Mouse (Mus musculus) liver, postnatal 0 days (tissue): ENCODE data around the gene Trpm3. TPM values are rescaled to one million over a fixed set of nuclear protein-coding genes. Genes with fewer than 3 reads are reported as not detected.

Experiments
- ATAC-seq: fragments of 200-750 bp; cut with Nextera tagmentation; 2 replicates; pipeline ENCODE4 v1.8.0; 2017; ENCODE audit warnings: mild to moderate bottlenecking, moderate library complexity
- DNase-seq: peaks from one replicate; pipeline ENCODE4 v3.0.0-alpha.2; 2016
- H3K27ac ChIP-seq: fragments of 300-500 bp; sonication (generic); 2 replicates; pipeline ENCODE4 v1.5.1; 2014; ENCODE audit warnings: antibody characterized with exemption, moderate library complexity, mild to moderate bottlenecking, low read depth
- H3K27me3 ChIP-seq: fragments of 300-500 bp; sonication (generic); 2 replicates; pipeline ENCODE4 v1.6.1; 2014; ENCODE audit warnings: low read length, control low read depth, mixed read lengths; ENCODE audit not compliant: insufficient read depth
- H3K36me3 ChIP-seq: fragments of 300-500 bp; sonication (generic); replicated peaks from 2 replicates; pipeline ENCODE4 v1.6.1; 2014; ENCODE audit warnings: mild to moderate bottlenecking, control low read depth, low read length, moderate library complexity, mixed read lengths; ENCODE audit not compliant: insufficient read depth
- H3K4me1 ChIP-seq: fragments of 300-500 bp; sonication (generic); 2 replicates; pipeline ENCODE4 v1.6.1; 2014; ENCODE audit warnings: antibody characterized with exemption, mild to moderate bottlenecking, control low read depth; ENCODE audit not compliant: insufficient read depth
- H3K4me2 ChIP-seq: fragments of 300-500 bp; sonication (generic); 2 replicates; pipeline ENCODE4 v1.6.1; 2014; ENCODE audit warnings: low read depth, mild to moderate bottlenecking, low read length, moderate library complexity, mixed read lengths
- H3K4me3 ChIP-seq: fragments of 300-500 bp; sonication (generic); 2 replicates; pipeline ENCODE4 v1.5.1; 2014; ENCODE audit warnings: low read depth, low read length
- H3K9ac ChIP-seq: fragments of 300-500 bp; sonication (generic); replicated peaks from 2 replicates; pipeline ENCODE4 v1.6.1; 2014; ENCODE audit warnings: mild to moderate bottlenecking, moderate library complexity
- H3K9me3 ChIP-seq: fragments of 300-500 bp; sonication (generic); 2 replicates; pipeline ENCODE4 v1.6.1; 2016; ENCODE audit warnings: mild to moderate bottlenecking, control low read depth, low read length, mixed read lengths
- CTCF ChIP-seq: sonication (generic); IDR thresholded peaks from 2 replicates; pipeline ENCODE4 v1.5.1; 2016; ENCODE audit warnings: antibody characterized with exemption, low read depth
- EP300 ChIP-seq: IDR thresholded peaks from 2 replicates; pipeline ENCODE4 v1.6.1; 2016; ENCODE audit warnings: antibody characterized with exemption, low read depth, mild to moderate bottlenecking
- WGBS: fragments of 180-500 bp; shearing (Covaris S2); extraction: QIAGEN DNeasy Blood & Tissue Kit; methylation state at CpG from one replicate; pipeline ENCODE4 v1.1.7; 2014; ENCODE audit not compliant: insufficient replicate concordance; 5-methylcytosine and 5-hydroxymethylcytosine counted together
- polyA plus RNA-seq: library from polyadenylated mRNA; unstranded; fragments of >200 nt; fragmentation: Nextera tagmentation; extraction: Ambion mirVana; gene quantifications from 2 replicates; pipeline ENCODE4 v1.2.1, GENCODE M21; 2015

The Trpm3 gene
- polyA plus RNA-seq, 1 experiment from 2014 or later = 0.02 TPM

DNA sequence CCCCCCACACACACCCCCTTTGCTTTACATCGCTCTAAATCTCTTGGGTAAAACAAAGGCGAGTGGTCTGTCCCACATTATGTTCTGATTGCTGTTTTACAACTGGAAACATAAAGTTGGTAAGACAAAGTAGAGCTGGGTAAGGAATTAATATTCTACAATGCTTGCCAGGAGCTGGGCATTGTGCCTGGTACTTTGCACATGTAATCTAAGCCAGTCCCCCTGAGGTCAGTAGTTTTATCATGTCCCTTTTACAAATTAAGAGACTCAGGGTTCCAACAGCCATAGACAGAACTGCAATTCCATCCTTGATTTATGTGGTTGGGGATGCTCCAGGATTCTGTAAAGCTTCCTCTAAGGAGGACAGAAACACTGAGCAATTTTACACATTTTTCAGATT, 591.0 kb downstream of the Trpm3 start:
- DNase-seq (no peak), ATAC-seq (no peak)

DNA sequence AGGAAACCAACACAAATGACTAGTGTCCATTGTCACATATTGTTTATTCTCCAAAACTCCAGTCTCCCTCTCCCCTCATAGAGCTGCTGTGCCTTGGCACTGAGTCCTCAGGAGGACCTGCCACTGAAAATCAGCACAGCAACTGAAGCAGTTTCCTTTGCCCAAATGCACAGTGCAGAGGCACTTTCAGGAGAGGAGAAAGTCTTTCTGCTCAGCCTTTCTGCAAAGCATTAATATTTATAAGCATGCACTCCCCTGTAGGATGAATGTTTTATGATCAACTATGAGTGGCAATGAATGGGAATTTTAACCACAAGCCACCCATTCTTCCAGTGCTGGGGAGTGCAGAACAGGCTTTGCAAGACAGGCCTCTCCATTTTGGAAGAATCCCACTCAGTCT, 592.1 kb downstream of the Trpm3 start:
- TF ChIP-seq EP300 (no peak), CTCF (no peak)
- Histone ChIP-seq H3K36me3 (no peaks in the 10 kb centered on the region), H3K4me1 (no peaks in the 10 kb centered on the region), H3K4me3 (no peak overlapping the region), H3K27ac (no peak overlapping the region), H3K27me3 (no peaks in the 10 kb centered on the region), H3K4me2 (no peak overlapping the region), H3K9ac (no peak overlapping the region), H3K9me3 (no peaks in the 10 kb centered on the region)
- no peak for ATAC-seq
- DNase-seq = no peak

More for the DNA sequence above, 591.0 kb downstream of the Trpm3 start:
- 73% methylated on average over 2 of the region's 2 CpGs for WGBS
- Histone ChIP-seq H3K36me3 (no peaks in the 10 kb centered on the region), H3K27ac (no peak overlapping the region), H3K27me3 (no peaks in the 10 kb centered on the region), H3K9me3 (no peaks in the 10 kb centered on the region), H3K4me3 (no peak overlapping the region), H3K4me1 (no peaks in the 10 kb centered on the region), H3K9ac (no peak overlapping the region), H3K4me2 (no peak overlapping the region)
- no peak for TF ChIP-seq EP300
- TF ChIP-seq CTCF = no peak

DNA sequence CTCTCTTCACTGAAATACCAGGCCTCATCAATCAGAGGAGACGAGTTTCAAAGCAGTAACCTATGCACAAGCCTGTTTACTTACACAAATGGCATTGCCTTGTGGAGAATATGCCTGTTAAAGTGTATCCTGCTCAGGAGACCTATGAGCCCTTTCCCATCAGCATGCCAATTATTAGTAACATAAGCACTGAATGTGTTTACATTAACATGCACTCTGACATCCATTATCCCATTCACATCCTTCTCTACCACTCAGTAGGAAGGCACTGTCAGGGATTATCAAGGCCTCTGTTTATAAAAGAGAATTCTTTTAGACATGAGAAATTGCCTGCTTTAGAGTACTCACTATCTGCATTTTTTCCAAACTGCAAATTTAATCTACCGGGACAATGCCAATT, 598.0 kb downstream of the Trpm3 start:
- Histone ChIP-seq H3K4me2 (no peak overlapping the region), H3K4me3 (no peak overlapping the region), H3K27ac (no peak overlapping the region), H3K36me3 (no peaks in the 10 kb centered on the region), H3K9me3 (no peaks in the 10 kb centered on the region), H3K9ac (no peak overlapping the region), H3K27me3 (no peaks in the 10 kb centered on the region), H3K4me1 (no peaks in the 10 kb centered on the region)
- no peak for ATAC-seq
- TF ChIP-seq CTCF = no peak
- no peak for TF ChIP-seq EP300
- WGBS = 55% methylated on average over 2 of the region's 2 CpGs
- no peak for DNase-seq

DNA sequence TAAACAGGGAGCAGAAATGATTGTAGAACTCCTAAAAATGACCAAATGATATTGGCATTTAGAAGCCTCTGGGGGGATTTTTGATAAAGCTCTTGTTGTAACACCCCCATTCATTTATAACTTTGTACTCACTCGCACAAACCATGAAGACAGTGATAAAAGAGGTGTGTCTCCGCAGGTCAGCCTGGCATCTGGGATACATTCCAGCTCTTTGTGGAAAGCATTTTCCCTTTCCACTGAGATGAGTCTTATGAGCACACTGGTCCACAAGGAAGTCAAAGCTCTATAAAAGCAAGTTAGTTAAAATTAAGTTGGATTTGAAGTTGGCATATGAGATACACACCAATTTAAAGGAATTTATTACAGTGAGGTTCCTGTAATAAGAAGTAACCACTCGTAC, 600.4 kb downstream of the Trpm3 start:
- WGBS = 71% methylated on average over 3 of the region's 3 CpGs
- Histone ChIP-seq H3K4me2 (no peak overlapping the region), H3K27me3 (no peaks in the 10 kb centered on the region), H3K9me3 (no peaks in the 10 kb centered on the region), H3K4me1 (no peaks in the 10 kb centered on the region), H3K27ac (no peak overlapping the region), H3K36me3 (no peaks in the 10 kb centered on the region), H3K9ac (no peak overlapping the region), H3K4me3 (no peak overlapping the region)
- DNase-seq = no peak
- TF ChIP-seq EP300 = no peak
- no peak for TF ChIP-seq CTCF
- ATAC-seq = no peak

DNA sequence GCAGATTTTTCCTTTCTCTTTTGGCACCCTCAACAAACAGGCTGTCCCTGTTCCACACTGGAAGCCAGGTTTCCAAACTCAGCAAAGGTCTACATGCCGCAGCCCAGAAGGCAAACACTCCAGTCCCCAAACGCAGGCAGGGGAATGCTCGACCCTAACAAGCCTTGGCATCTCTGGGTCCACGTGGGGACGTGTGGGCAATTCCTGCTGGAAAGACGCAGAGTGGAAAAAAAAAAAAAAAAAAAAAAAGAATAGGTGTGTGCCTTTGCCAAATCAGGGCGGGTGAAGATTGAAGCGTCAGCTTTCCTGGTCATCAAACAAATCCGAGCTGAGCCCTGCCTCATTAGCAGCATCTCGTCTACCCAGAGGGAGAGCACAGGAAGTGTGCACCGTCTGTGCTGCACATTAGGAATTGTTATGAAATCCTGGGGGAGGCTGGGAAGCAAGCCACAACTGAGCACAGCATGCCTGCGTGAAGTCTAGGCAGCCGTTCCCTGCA, 614.5 kb downstream of the Trpm3 start:
- Histone ChIP-seq H3K9me3 (no peaks in the 10 kb centered on the region), H3K4me2 (no peak overlapping the region), H3K36me3 (no peaks in the 10 kb centered on the region), H3K27ac (no peak overlapping the region), H3K27me3 (no peaks in the 10 kb centered on the region), H3K4me1 (no peaks in the 10 kb centered on the region), H3K4me3 (no peak overlapping the region), H3K9ac (no peak overlapping the region)
- TF ChIP-seq EP300 (no peak), CTCF (no peak)
- ATAC-seq (no peak), DNase-seq (no peak)
- 61% methylated on average over 13 of the region's 13 CpGs for WGBS

DNA sequence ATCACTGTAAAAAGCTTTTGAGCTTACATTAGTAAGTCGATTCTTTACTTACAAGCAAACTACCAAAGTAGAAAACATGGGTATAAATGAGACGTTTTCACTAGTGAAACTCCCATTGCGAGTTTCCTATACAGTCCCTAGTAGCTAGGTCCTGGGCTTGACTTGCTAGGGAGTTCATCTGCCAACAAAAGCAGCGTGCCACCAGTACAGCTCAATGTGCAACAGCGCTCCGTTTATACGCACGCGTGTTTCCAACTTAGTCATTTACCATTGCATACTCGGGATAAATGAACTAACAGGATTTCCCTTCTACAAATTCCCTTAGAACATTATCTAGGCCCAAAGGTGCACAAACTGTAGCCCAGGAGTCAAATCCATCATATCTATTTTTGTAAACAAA, 615.2 kb downstream of the Trpm3 start:
- Histone ChIP-seq H3K36me3 (no peaks in the 10 kb centered on the region), H3K4me2 (no peak overlapping the region), H3K27me3 (no peaks in the 10 kb centered on the region), H3K4me3 (no peak overlapping the region), H3K4me1 (no peaks in the 10 kb centered on the region), H3K27ac (no peak overlapping the region), H3K9ac (no peak overlapping the region), H3K9me3 (no peaks in the 10 kb centered on the region)
- TF ChIP-seq EP300 (no peak), CTCF (no peak)
- 81% methylated on average over 10 of the region's 10 CpGs for WGBS
- ATAC-seq (no peak), DNase-seq (no peak)

DNA sequence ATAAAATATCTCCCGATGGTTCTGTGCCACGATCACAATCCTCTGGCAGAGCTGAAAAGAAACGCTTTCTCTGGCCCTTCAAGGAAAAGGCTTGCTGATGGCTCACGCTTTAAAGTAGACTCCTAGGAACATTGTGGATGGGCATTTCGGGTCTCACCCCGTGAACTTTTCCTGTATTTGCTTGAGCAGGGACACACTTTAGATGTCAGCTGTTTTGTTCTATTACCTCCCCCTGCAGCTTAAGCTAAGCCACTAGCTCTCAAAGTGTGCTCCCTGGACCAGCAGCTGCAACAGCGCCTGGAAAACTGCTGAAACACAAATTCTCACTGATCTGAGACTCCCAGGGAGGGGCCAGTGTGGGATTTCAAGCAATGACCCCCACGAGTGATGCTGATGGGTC, 615.7 kb downstream of the Trpm3 start:
- H3K9me3 ChIP-seq = no peaks in the 10 kb centered on the region
- no peak overlapping the region for H3K4me3 ChIP-seq
- 69% methylated on average over 8 of the region's 8 CpGs for WGBS
- ATAC-seq (no peak), DNase-seq (no peak)
- no peaks in the 10 kb centered on the region for H3K4me1 ChIP-seq
- no peak for TF ChIP-seq CTCF
- no peak for TF ChIP-seq EP300
- H3K36me3 ChIP-seq = no peaks in the 10 kb centered on the region
- no peak overlapping the region for H3K27ac ChIP-seq
- H3K9ac ChIP-seq = no peak overlapping the region
- no peak overlapping the region for H3K4me2 ChIP-seq
- no peaks in the 10 kb centered on the region for H3K27me3 ChIP-seq
